Mouse (Mus musculus): ENCODE results near the gene Gm1043. TPM values are rescaled to one million over a fixed set of nuclear protein-coding genes. Genes with fewer than 3 reads are reported as not detected.

Gm1043 gene
- total RNA-seq, 1 experiment: not detected

GRCm38 (mm10) chr5:37196666-37197250 lies 111.6 kb downstream of the Gm1043 start:
- Histone ChIP-seq H3K9ac (ENCODE audit: insufficient read depth, low read depth, low read length, poor library complexity, severe bottlenecking) (no peak overlapping the region), H3K4me3 (ENCODE audit: insufficient read depth in 1 of 2, low read depth in 1 of 2, low read length in 2 of 2, poor library complexity in 1 of 2, severe bottlenecking in 1 of 2) (no peak overlapping the region), H3K36me3 (ENCODE audit: control insufficient read depth, insufficient read depth, low read length, poor library complexity, severe bottlenecking) (no peaks in the 10 kb centered on the region), H3K27ac (ENCODE audit: insufficient read depth, low read depth, low read length, poor library complexity, severe bottlenecking) (no peak overlapping the region), H3K4me1 (ENCODE audit: control insufficient read depth in 2 of 2, insufficient read depth in 2 of 2, low read length in 2 of 2, poor library complexity in 1 of 2) (no peaks in the 10 kb centered on the region), H3K9me3 (ENCODE audit: control insufficient read depth, insufficient read depth, low read depth, low read length) (no peaks in the 10 kb centered on the region)
- TF ChIP-seq HCFC1 (IDR thresholded peaks at IDR 0.05; ENCODE audit: borderline replicate concordance, insufficient read depth, low read length) (no peak), ZNF384 (IDR thresholded peaks at IDR 0.05; ENCODE audit: low read depth, low read length) (no peak), CHD2 (IDR thresholded peaks at IDR 0.05; ENCODE audit: low read depth, low read length) (no peak), ZC3H11A (IDR thresholded peaks at IDR 0.05; ENCODE audit: borderline replicate concordance, low read depth, low read length) (no peak), MAFK (IDR thresholded peaks at IDR 0.05; ENCODE audit: insufficient read depth, low read depth, low read length) (no peak)
- DNase-seq (ENCODE audit: low read depth, low spot score): no peak
- in situ Hi-C loops (cut with MboI; ENCODE audit: low sequenced_read_pairs in 2 of 2, unreplicated experiment in 2 of 2): no loop called here

DNA sequence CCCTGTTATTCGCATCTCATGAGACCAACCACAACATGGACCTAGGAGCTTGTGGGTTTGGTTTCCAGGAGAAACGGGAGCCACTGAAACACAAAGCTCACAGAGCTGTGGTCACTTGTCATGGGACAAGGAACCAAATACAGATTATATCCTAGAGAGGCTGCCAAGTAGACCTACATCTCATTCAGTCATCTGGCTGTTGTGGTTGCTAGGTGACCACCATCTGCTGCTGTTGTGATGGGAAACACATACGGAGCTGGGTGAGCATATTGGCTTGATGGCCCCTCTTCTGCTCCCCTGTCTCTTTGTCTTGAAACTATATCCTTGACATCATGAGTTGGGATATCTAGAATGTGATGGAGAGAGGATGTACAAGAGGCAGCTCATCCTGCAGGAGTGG lies 112.3 kb downstream of the Gm1043 start:
- no peak for DNase-seq (ENCODE audit: low read depth, low spot score)
- Histone ChIP-seq H3K9ac (ENCODE audit: insufficient read depth, low read depth, low read length, poor library complexity, severe bottlenecking) (no peak overlapping the region), H3K4me3 (ENCODE audit: insufficient read depth in 1 of 2, low read depth in 1 of 2, low read length in 2 of 2, poor library complexity in 1 of 2, severe bottlenecking in 1 of 2) (no peak overlapping the region), H3K36me3 (ENCODE audit: control insufficient read depth, insufficient read depth, low read length, poor library complexity, severe bottlenecking) (no peaks in the 10 kb centered on the region), H3K27ac (ENCODE audit: insufficient read depth, low read depth, low read length, poor library complexity, severe bottlenecking) (no peak overlapping the region), H3K4me1 (ENCODE audit: control insufficient read depth in 2 of 2, insufficient read depth in 2 of 2, low read length in 2 of 2, poor library complexity in 1 of 2) (no peaks in the 10 kb centered on the region), H3K9me3 (ENCODE audit: control insufficient read depth, insufficient read depth, low read depth, low read length) (no peaks in the 10 kb centered on the region)
- in situ Hi-C loops (cut with MboI; ENCODE audit: low sequenced_read_pairs in 2 of 2, unreplicated experiment in 2 of 2): no loop called here
- TF ChIP-seq CHD2 (IDR thresholded peaks at IDR 0.05; ENCODE audit: low read depth, low read length) (no peak), HCFC1 (IDR thresholded peaks at IDR 0.05; ENCODE audit: borderline replicate concordance, insufficient read depth, low read length) (no peak), ZC3H11A (IDR thresholded peaks at IDR 0.05; ENCODE audit: borderline replicate concordance, low read depth, low read length) (no peak), MAFK (IDR thresholded peaks at IDR 0.05; ENCODE audit: insufficient read depth, low read depth, low read length) (no peak), ZNF384 (IDR thresholded peaks at IDR 0.05; ENCODE audit: low read depth, low read length) (no peak)

DNA sequence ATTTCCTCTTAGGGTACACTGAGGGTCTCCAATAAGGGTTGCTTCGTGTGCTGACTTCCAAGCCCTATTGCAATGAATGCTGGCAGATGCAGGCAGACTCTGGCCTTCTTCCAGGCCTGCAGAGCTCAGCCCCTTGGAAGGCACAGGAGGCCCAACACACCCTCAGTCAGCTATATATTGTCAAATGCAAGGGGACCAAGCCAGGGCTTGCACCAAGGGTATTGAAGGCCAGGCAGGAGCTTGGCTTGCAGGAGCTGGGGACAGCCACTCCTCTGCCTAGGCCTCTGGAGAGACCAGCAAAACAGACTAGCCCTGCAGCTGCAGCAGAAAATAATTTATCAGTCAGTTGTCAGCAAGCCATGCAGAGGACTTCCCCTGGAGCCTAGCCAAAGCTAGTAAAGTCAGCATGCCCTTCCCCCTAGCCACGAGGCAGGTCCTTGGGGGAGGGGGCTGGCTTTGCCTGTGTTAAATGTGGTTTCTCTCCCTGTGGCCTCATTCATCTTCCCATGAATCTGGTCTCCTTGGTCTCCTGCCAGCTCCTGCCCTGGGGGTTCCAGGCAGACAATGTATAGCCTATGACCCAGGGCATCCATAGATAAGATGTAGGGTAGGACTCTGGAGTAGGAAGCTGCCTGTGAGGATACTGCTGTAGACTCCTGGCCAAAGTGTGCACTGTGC lies 113.0 kb downstream of the Gm1043 start:
- Histone ChIP-seq H3K27ac (ENCODE audit: insufficient read depth, low read depth, low read length, poor library complexity, severe bottlenecking) (no peak overlapping the region), H3K4me3 (ENCODE audit: insufficient read depth in 1 of 2, low read depth in 1 of 2, low read length in 2 of 2, poor library complexity in 1 of 2, severe bottlenecking in 1 of 2) (no peak overlapping the region), H3K4me1 (ENCODE audit: control insufficient read depth in 2 of 2, insufficient read depth in 2 of 2, low read length in 2 of 2, poor library complexity in 1 of 2) (no peaks in the 10 kb centered on the region), H3K9me3 (ENCODE audit: control insufficient read depth, insufficient read depth, low read depth, low read length) (no peaks in the 10 kb centered on the region), H3K36me3 (ENCODE audit: control insufficient read depth, insufficient read depth, low read length, poor library complexity, severe bottlenecking) (no peaks in the 10 kb centered on the region), H3K9ac (ENCODE audit: insufficient read depth, low read depth, low read length, poor library complexity, severe bottlenecking) (no peak overlapping the region)
- TF ChIP-seq MAFK (IDR thresholded peaks at IDR 0.05; ENCODE audit: insufficient read depth, low read depth, low read length): no peak
- no peak for TF ChIP-seq ZNF384 (IDR thresholded peaks at IDR 0.05; ENCODE audit: low read depth, low read length)
- no peak for TF ChIP-seq HCFC1 (IDR thresholded peaks at IDR 0.05; ENCODE audit: borderline replicate concordance, insufficient read depth, low read length)
- TF ChIP-seq CHD2 (IDR thresholded peaks at IDR 0.05; ENCODE audit: low read depth, low read length): no peak
- TF ChIP-seq ZC3H11A (IDR thresholded peaks at IDR 0.05; ENCODE audit: borderline replicate concordance, low read depth, low read length): no peak
- no peak for DNase-seq (ENCODE audit: low read depth, low spot score)
- in situ Hi-C loops (cut with MboI; ENCODE audit: low sequenced_read_pairs in 2 of 2, unreplicated experiment in 2 of 2): no loop called here

GRCm38 (mm10) chr5:37202285-37202684 lies 117.1 kb downstream of the Gm1043 start:
- no peak for DNase-seq (ENCODE audit: low read depth, low spot score)
- H3K9ac ChIP-seq (ENCODE audit: insufficient read depth, low read depth, low read length, poor library complexity, severe bottlenecking): no peak overlapping the region
- in situ Hi-C loops (cut with MboI; ENCODE audit: low sequenced_read_pairs in 2 of 2, unreplicated experiment in 2 of 2): no loop called here
- no peaks in the 10 kb centered on the region for H3K4me1 ChIP-seq (ENCODE audit: control insufficient read depth in 2 of 2, insufficient read depth in 2 of 2, low read length in 2 of 2, poor library complexity in 1 of 2)
- H3K27ac ChIP-seq (ENCODE audit: insufficient read depth, low read depth, low read length, poor library complexity, severe bottlenecking): no peak overlapping the region
- H3K4me3 ChIP-seq (ENCODE audit: insufficient read depth in 1 of 2, low read depth in 1 of 2, low read length in 2 of 2, poor library complexity in 1 of 2, severe bottlenecking in 1 of 2): no peak overlapping the region
- no peaks in the 10 kb centered on the region for H3K9me3 ChIP-seq (ENCODE audit: control insufficient read depth, insufficient read depth, low read depth, low read length)
- no peaks in the 10 kb centered on the region for H3K36me3 ChIP-seq (ENCODE audit: control insufficient read depth, insufficient read depth, low read length, poor library complexity, severe bottlenecking)
- TF ChIP-seq MAFK (IDR thresholded peaks at IDR 0.05; ENCODE audit: insufficient read depth, low read depth, low read length): no peak
- no peak for TF ChIP-seq ZNF384 (IDR thresholded peaks at IDR 0.05; ENCODE audit: low read depth, low read length)
- no peak for TF ChIP-seq HCFC1 (IDR thresholded peaks at IDR 0.05; ENCODE audit: borderline replicate concordance, insufficient read depth, low read length)
- no peak for TF ChIP-seq CHD2 (IDR thresholded peaks at IDR 0.05; ENCODE audit: low read depth, low read length)
- TF ChIP-seq ZC3H11A (IDR thresholded peaks at IDR 0.05; ENCODE audit: borderline replicate concordance, low read depth, low read length): no peak
